Mouse (Mus musculus) liver, adult 2 months (tissue): ENCODE results near the gene Gm13289.
"Not testable (repeated sequence)": the region's sequence is repeated elsewhere in the genome, so short reads cannot be mapped to it uniquely, and the experiment has no call there.

Experiments
- CTCF ChIP-seq: fragments of 200-500 bp; IDR thresholded peaks from 2 replicates; pipeline ENCODE4 v1.5.1; 2011; ENCODE audit warnings: low read depth, low read length, control low read depth
- POLR2A ChIP-seq: fragments of 200-500 bp; IDR thresholded peaks from 2 replicates; pipeline ENCODE4 v1.6.1; 2011; ENCODE audit warnings: low read length, control low read depth; ENCODE audit not compliant: insufficient read depth; ENCODE audit errors: extremely low read depth

- TF ChIP-seq CTCF, POLR2A: not testable (repeated sequence)
Observed at GRCm38 (mm10) chr4:88779550-88779949, 2.8 kb downstream of the Gm13289 start, which contains the start of gene Gm13272.
